Mouse (Mus musculus) midbrain, embryonic 15.5 days (tissue): ENCODE measurements around the gene Crxos. TPM values are rescaled to one million over a fixed set of nuclear protein-coding genes. Genes with fewer than 3 reads are reported as not detected.
A peak's percentile ranks its signal among the peaks of the same experiment; 100 is the strongest.

Source experiments
- ATAC-seq: fragments of 200-750 bp; cut with Nextera tagmentation; replicated peaks from 2 replicates; pipeline ENCODE4 v1.8.0; 2017; ENCODE audit warnings: moderate TSS enrichment
- H3K27ac ChIP-seq: fragments of 300-500 bp; sonication (generic); 2 replicates; pipeline ENCODE4 v1.5.1; 2015; ENCODE audit warnings: mild to moderate bottlenecking, inconsistent platforms
- H3K27me3 ChIP-seq: fragments of 300-500 bp; sonication (generic); replicated peaks from 2 replicates; pipeline ENCODE4 v1.6.1; 2015; ENCODE audit warnings: inconsistent platforms
- H3K36me3 ChIP-seq: fragments of 300-500 bp; sonication (generic); replicated peaks from 2 replicates; pipeline ENCODE4 v1.6.1; 2015; ENCODE audit warnings: inconsistent platforms
- H3K4me1 ChIP-seq: fragments of 300-500 bp; sonication (generic); 2 replicates; pipeline ENCODE4 v1.6.1; 2015; ENCODE audit warnings: inconsistent platforms
- H3K4me2 ChIP-seq: fragments of 300-500 bp; sonication (generic); 2 replicates; pipeline ENCODE4 v1.6.1; 2015; ENCODE audit warnings: inconsistent platforms, mild to moderate bottlenecking, moderate library complexity
- H3K4me3 ChIP-seq: fragments of 300-500 bp; sonication (generic); 2 replicates; pipeline ENCODE4 v1.5.1; 2015; ENCODE audit warnings: mild to moderate bottlenecking, inconsistent platforms
- H3K9ac ChIP-seq: fragments of 300-500 bp; sonication (generic); 2 replicates; pipeline ENCODE4 v1.6.1; 2015; ENCODE audit warnings: mild to moderate bottlenecking, inconsistent platforms
- H3K9me3 ChIP-seq: fragments of 300-500 bp; sonication (generic); 2 replicates; pipeline ENCODE4 v1.6.1; 2016; ENCODE audit warnings: inconsistent platforms
- WGBS: fragments of 180-500 bp; shearing (Covaris S2); methylation state at CpG from one replicate; pipeline ENCODE4 v1.1.7; 2015; ENCODE audit warnings: mixed read lengths; 5-methylcytosine and 5-hydroxymethylcytosine counted together
- polyA plus RNA-seq: library from polyadenylated mRNA; unstranded; fragments of >200 nt; fragmentation: Nextera tagmentation; extraction: Ambion mirVana; gene quantifications from 2 replicates; pipeline ENCODE4 v1.2.1, GENCODE M21; 2015

Gene Crxos
- 0.27 TPM in 1 of 2 replicates, not detected in the other for polyA plus RNA-seq

DNA sequence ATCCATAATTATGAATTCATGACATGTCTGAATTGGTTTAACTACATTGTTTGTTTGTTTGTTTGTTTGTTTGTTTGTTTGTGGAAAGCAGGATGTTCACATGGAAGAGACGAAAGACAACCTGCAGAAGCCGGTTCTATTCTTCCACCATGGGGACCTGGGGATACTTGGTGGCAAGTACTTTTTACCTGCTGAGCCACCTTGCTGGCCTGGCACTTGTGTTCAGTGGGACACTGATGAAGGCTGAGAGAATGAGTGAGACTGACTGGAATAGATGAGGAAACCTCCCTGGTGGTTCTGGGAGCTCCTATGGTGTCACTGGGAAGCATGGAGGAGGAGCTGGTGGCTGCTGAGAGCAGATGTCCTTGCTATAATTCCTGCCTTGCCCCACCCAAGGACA is at the start of gene Crxos:
Gene Crxos (plus strand): TSS at position 301 of the 400 bp plus-strand sequence.
- no peak for ATAC-seq
- 0 out of 2 replicates have a peak, but pooled peaks cover 2% of the 10 kb centered on the region for H3K4me1 ChIP-seq
- no peak within 1 kb of the TSS for H3K4me2 ChIP-seq
- WGBS: 88% methylated on average over 2 of the region's 2 CpGs
- H3K4me3 ChIP-seq: no peak within 1 kb of the TSS
- H3K36me3 ChIP-seq: no peaks in the 10 kb centered on the region
- H3K27ac ChIP-seq: no peak within 1 kb of the TSS
- no peak within 1 kb of the TSS for H3K9ac ChIP-seq
- no peaks in the 10 kb centered on the region for H3K9me3 ChIP-seq
- no peaks in the 10 kb centered on the region for H3K27me3 ChIP-seq

DNA sequence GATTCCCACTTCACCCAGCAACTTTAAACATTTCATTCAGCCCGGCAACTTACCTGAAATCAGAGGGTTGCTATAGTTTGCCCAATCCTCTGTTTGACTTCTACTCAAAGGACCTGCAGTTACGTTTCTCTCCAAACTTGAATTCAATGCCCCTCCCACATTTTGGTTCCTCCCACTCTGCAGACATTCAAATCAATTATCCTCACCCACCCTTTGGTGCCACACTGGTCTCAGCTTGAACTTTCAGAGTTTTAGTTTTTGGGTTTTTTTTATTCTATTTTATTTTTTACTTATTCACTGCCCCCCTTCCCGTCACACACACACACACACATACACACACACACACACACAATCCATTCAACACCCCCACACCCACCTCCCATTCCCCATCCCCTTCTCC is 42.8 kb upstream of the Crxos start, which contains the start of gene Obox6:
Gene Obox6 (minus strand): TSS at position 101 of the 400 bp plus-strand sequence.
- H3K27me3 ChIP-seq: no peaks in the 10 kb centered on the region
- no peaks in the 10 kb centered on the region for H3K36me3 ChIP-seq
- no peak for ATAC-seq
- H3K9me3 ChIP-seq: peaks cover 3% of the 10 kb centered on the region; the same call in 1 of the 2 replicates
- no peak within 1 kb of the TSS for H3K4me2 ChIP-seq
- no peak within 1 kb of the TSS for H3K4me3 ChIP-seq
- no peak within 1 kb of the TSS for H3K27ac ChIP-seq
- H3K4me1 ChIP-seq: no peaks in the 10 kb centered on the region
- H3K9ac ChIP-seq: no peak within 1 kb of the TSS
- 88% methylated on average over 3 of the region's 3 CpGs for WGBS

DNA sequence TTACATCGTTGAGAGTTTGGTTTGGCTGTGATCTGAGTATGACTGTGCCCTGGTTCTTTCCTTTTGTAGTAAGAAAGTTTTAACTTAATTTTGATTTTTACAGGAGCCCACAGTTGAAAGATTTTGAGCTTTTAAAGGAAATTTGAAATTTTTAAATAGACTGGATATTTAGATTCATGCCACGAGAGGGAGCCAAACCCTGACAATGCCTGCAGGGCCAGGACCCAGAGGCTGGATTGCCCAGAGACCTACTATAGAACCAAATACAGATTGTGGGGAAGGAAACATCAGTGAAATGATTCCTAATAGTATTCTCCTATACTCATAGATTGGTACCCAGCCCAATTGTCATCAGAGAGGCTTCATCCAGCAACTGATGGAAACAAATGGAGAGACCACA is 22.8 kb upstream of the Crxos start:
- Histone ChIP-seq H3K9me3 (no peaks in the 10 kb centered on the region), H3K4me1 (no peaks in the 10 kb centered on the region), H3K36me3 (no peaks in the 10 kb centered on the region), H3K4me2 (no peak overlapping the region), H3K27me3 (no peaks in the 10 kb centered on the region), H3K9ac (no peak overlapping the region), H3K4me3 (no peak overlapping the region), H3K27ac (no peak overlapping the region)
- ATAC-seq: no peak
- 34% methylated on average over 2 of the region's 2 CpGs for WGBS

DNA sequence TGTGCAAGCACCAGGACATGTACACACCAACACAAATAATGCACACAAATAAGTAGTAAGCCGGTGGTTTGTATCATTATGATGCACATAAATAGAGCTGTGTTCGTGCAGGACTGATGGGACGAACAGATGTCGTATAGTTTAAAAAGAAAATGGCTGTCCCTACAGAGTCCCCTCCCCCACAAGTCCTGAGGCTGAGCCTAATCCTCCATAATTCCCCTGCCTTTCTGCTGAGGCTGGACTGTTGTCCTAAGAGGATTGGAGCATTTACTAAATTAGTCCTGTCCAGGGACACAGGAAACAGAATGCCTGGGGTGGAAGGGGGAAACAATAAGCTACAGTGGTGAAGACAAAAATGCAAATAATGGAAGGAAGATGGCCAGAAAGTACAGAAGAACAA is 18.3 kb upstream of the Crxos start:
- Histone ChIP-seq H3K36me3 (no peaks in the 10 kb centered on the region), H3K4me2 (no peak overlapping the region), H3K27ac (no peak overlapping the region), H3K9me3 (no peaks in the 10 kb centered on the region), H3K27me3 (no peaks in the 10 kb centered on the region), H3K9ac (no peak overlapping the region), H3K4me1 (no peaks in the 10 kb centered on the region), H3K4me3 (no peak overlapping the region)
- 32% methylated on average over 4 of the region's 4 CpGs for WGBS
- no peak for ATAC-seq

DNA sequence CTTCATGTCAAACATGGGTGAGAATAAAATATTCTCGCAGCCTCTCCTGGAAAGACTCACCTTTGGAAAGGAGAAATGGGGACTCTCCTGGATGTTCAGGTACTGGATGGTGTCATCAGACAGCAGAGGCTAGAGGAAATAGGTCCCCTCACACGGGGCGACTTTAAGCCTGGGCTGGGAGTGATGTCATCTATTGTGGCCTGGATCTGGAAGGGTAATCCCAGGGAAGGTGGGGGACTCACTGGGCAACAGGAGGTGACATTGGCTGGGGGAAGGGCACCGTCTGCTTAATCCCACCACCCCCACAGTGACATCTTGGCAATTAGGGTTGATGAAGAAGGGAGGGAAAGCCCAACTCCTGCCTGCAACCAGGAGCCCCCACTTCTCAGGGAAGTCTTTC is 2.7 kb upstream of the Crxos start, which contains the start of gene Crx:
Gene Crx (minus strand): TSS at position 213 of the 400 bp plus-strand sequence.
- Histone ChIP-seq H3K4me3 (no peak within 1 kb of the TSS), H3K36me3 (no peaks in the 10 kb centered on the region), H3K9ac (no peak within 1 kb of the TSS), H3K4me2 (no peak within 1 kb of the TSS), H3K9me3 (no peaks in the 10 kb centered on the region), H3K27ac (no peak within 1 kb of the TSS), H3K27me3 (no peaks in the 10 kb centered on the region), H3K4me1 (0 out of 2 replicates have a peak, but pooled peaks cover 2% of the 10 kb centered on the region)
- ATAC-seq: no peak
- WGBS: 34% methylated on average over 4 of the region's 4 CpGs

DNA sequence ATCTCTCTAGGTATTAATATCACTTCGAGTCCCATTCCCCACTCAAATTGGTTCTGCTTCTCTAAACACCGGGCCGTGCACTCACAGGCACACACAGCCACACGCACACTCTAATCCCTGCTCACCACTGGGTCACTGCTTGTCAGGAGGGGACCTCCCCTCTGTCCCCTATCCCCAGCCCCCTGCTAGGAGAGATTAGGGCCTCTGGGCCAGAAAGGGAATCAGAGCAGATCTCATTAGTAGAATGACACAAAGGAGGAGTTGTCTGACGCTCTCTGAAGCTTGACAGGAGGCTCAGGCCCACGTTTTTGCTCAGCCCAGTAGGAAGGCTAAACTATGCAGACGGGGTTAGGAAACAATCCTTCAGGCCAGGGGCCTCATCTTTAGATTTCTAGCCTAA is 1.0 kb upstream of the Crxos start:
- Histone ChIP-seq H3K36me3 (no peaks in the 10 kb centered on the region), H3K27ac (no peak overlapping the region), H3K27me3 (no peaks in the 10 kb centered on the region), H3K9me3 (no peaks in the 10 kb centered on the region), H3K4me1 (0 out of 2 replicates have a peak, but pooled peaks cover 2% of the 10 kb centered on the region), H3K9ac (no peak overlapping the region), H3K4me2 (no peak overlapping the region), H3K4me3 (no peak overlapping the region)
- ATAC-seq: peak; percentile 73
- under 1% methylated on average over 7 of the region's 7 CpGs for WGBS

DNA sequence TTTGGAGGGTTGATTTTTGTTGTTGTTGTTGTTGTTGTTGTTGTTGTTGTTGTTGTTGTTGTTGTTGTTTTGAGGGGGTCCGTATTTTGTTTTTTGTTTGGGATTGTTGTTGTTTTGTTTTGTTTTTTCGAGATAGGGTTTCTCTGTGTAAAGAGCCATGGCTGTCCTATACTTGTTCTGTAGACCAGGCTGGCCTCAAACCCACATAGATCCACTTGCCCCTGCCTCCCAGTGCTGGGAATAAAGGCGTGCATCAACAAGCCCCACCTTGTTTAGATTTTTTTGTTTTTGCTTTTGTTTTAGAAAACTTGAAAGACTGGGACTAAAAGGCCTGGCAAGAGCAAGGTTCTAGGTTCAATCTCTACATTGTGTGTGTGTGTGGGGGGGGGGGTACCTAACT is 586 bp upstream of the Crxos start:
- 41% methylated on average over 3 of the region's 3 CpGs for WGBS
- Histone ChIP-seq H3K27me3 (no peaks in the 10 kb centered on the region), H3K36me3 (no peaks in the 10 kb centered on the region), H3K9me3 (no peaks in the 10 kb centered on the region), H3K4me1 (0 out of 2 replicates have a peak, but pooled peaks cover 2% of the 10 kb centered on the region), H3K9ac (no peak overlapping the region), H3K27ac (no peak overlapping the region), H3K4me2 (no peak overlapping the region), H3K4me3 (no peak overlapping the region)
- ATAC-seq: no peak

DNA sequence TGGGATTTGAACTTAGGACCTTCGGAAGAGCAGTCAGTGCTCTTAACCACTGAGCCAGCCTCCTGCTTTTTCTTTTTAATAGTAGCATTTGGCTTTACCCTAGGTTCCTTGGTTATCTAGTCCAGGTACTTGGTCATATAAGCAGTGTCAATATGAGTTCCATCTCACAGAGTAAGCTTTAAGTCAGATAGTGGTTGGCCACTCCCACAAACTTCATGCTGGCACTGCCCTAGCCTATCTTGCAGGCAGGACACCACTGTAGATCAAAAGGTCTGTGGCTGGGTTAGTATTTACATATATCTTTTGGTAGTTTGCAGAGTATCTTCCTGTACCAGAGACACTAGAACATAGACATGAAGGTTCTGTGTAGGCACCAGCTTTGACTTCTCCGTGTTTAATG is 1.7 kb downstream of the Crxos start:
- Histone ChIP-seq H3K36me3 (no peaks in the 10 kb centered on the region), H3K4me1 (0 out of 2 replicates have a peak, but pooled peaks cover 2% of the 10 kb centered on the region), H3K9me3 (no peaks in the 10 kb centered on the region), H3K27me3 (no peaks in the 10 kb centered on the region), H3K27ac (no peak overlapping the region), H3K4me2 (no peak overlapping the region), H3K4me3 (no peak overlapping the region), H3K9ac (no peak overlapping the region)
- WGBS: 93% methylated on average over 2 of the region's 2 CpGs
- no peak for ATAC-seq

DNA sequence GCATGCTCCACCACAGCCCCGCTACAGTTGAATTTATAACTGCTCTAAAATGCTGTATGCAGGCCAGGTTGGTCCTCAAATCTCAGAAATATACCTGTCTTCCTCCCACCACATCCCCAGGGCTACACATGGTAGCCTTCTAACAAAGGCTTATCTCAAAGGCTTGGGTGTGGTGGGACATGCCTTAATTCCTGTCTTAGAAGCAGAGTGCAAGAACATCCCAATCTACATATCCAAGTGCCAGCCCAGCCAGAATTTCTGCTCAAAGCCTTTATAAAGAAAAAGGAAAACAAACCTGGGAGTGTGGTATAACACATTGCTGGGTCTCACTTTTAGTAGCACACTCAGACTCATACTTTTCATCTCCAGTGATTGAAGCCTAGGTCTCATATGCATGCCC is 11.8 kb downstream of the Crxos start:
- H3K36me3 ChIP-seq: no peaks in the 10 kb centered on the region
- no peak overlapping the region for H3K9ac ChIP-seq
- ATAC-seq: no peak
- no peak overlapping the region for H3K27ac ChIP-seq
- WGBS: 84% methylated on average over 1 of the region's 1 CpGs
- no peaks in the 10 kb centered on the region for H3K4me1 ChIP-seq
- no peak overlapping the region for H3K4me2 ChIP-seq
- H3K9me3 ChIP-seq: no peaks in the 10 kb centered on the region
- no peak overlapping the region for H3K4me3 ChIP-seq
- H3K27me3 ChIP-seq: no peaks in the 10 kb centered on the region

DNA sequence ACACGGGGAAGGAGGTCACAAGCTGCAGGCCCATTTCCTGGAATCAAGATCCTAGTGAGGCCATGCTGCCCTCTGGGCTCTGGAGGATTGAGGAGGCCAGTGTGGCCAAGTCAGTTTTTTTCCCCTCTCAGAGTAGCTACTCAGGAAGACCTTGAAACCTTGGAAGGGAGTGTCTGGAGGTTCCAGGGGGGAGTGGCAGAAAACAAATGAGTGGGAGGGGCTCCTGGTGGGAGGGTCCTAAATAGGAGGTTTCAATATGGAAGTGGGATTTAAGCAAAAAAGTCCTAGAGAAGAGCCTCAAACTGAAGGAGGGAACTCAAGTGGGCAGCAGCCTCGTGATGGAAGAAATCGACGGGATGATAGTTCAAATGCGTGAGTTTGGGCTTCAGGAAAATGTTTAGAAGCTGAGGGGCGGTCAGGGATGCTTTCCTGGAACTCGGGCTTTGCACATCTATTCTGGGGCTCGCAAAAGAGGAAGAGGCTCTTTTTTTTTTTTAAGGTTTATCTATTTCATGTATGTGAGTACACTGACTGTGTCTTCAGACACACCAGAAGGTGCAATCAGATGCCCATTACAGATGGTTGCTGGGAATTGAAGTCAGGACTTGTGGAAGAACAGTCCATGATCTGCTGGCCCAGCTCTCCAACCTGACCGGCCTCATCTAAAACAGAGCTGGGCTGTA is 19.1 kb downstream of the Crxos start:
- Histone ChIP-seq H3K4me2 (no peak overlapping the region), H3K27me3 (no peaks in the 10 kb centered on the region), H3K9ac (no peak overlapping the region), H3K4me1 (no peaks in the 10 kb centered on the region), H3K36me3 (no peaks in the 10 kb centered on the region), H3K27ac (no peak overlapping the region), H3K4me3 (no peak overlapping the region), H3K9me3 (no peaks in the 10 kb centered on the region)
- ATAC-seq: no peak
- WGBS: 76% methylated on average over 9 of the region's 9 CpGs

DNA sequence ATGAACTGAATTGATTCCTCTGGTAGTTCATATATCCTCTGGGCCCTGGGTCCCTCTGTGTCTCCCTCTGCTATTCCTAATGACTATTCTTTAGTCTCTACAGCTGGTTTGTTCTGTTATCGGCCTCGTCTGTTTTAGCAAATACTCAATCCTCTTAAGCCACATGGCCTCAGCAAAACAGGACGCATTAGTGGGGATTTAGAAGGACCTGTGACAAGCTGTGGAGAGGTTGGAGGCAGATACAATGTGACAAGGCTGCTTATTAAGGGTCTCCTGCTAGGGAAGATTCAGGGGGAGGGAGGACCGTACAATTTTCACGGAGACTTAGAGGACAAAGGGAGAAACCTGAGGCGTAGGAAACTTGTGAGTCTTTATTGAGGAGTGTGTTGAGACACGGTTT is 23.4 kb downstream of the Crxos start:
- H3K4me1 ChIP-seq: no peaks in the 10 kb centered on the region
- 20% methylated on average over 7 of the region's 7 CpGs for WGBS
- H3K4me3 ChIP-seq: no peak overlapping the region
- H3K27ac ChIP-seq: no peak overlapping the region
- no peaks in the 10 kb centered on the region for H3K36me3 ChIP-seq
- H3K4me2 ChIP-seq: no peak overlapping the region
- no peak for ATAC-seq
- no peaks in the 10 kb centered on the region for H3K27me3 ChIP-seq
- H3K9ac ChIP-seq: no peak overlapping the region
- no peaks in the 10 kb centered on the region for H3K9me3 ChIP-seq

DNA sequence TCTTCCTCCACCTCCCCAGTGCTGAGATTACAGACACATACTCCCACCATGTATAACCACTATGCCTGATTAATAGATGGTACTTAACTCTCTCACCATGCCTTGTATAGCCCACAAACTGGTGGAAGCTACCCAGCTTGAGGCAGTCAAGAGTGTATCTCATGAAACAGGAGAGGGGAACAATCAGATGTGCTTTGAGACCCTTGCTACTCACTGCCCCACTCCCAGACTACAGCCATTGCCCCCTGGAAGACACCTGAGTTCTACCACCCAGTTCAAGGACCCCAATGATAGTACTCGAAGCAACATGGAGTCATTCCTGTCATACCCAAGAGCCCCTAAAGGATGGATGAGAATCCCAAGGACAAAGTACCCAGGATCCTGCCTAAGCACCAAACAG is 24.2 kb downstream of the Crxos start:
- WGBS: 87% methylated on average over 1 of the region's 1 CpGs
- Histone ChIP-seq H3K27ac (no peak overlapping the region), H3K4me2 (no peak overlapping the region), H3K4me1 (no peaks in the 10 kb centered on the region), H3K27me3 (no peaks in the 10 kb centered on the region), H3K4me3 (no peak overlapping the region), H3K9ac (no peak overlapping the region), H3K9me3 (no peaks in the 10 kb centered on the region), H3K36me3 (no peaks in the 10 kb centered on the region)
- no peak for ATAC-seq

DNA sequence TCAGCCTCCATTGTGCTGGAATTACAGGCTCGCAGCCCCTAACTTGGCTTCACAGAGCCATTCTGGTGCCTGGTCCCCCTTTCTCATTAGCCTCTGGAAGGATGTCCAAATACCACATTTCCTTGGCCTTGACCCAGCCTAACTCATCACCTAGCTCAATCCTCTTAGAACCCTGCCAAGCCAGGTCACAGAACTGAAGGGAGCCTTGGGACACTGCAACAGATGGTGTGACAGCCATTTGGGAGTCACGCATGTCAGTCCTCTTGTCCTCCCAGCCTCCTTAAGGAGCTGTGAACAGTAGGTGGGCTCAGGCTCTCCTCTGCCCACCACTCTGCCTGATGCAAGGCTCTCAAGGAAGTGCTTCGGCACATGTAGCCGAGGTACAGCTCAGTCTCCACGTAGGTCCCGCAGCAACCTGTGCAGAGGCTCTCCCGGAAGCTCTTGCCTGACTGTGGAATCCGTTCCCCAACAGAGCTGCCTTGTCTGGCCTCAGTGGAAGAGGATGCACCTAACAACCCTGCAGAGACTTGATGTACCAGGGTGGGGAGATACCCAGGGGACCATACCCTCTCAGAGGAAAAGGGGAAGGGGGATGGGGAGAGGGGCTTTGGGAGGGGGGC is 25.7 kb downstream of the Crxos start:
- 84% methylated on average over 8 of the region's 8 CpGs for WGBS
- H3K4me2 ChIP-seq: no peak overlapping the region

More for the DNA sequence above, 25.7 kb downstream of the Crxos start:
- no peaks in the 10 kb centered on the region for H3K4me1 ChIP-seq
- no peaks in the 10 kb centered on the region for H3K36me3 ChIP-seq
- no peak for ATAC-seq
- no peaks in the 10 kb centered on the region for H3K27me3 ChIP-seq
- no peak overlapping the region for H3K27ac ChIP-seq
- no peaks in the 10 kb centered on the region for H3K9me3 ChIP-seq
- no peak overlapping the region for H3K4me3 ChIP-seq
- no peak overlapping the region for H3K9ac ChIP-seq
